Mouse (Mus musculus) olfactory bulb, adult 2 months (tissue): Measurements from ENCODE around the gene Ric8b.

ENCODE experiments used
- CTCF ChIP-seq: fragments of 200-500 bp; IDR thresholded peaks from 2 replicates; pipeline ENCODE4 v1.5.1; 2012; ENCODE audit warnings: low read depth, mild to moderate bottlenecking, low read length, moderate library complexity; ENCODE audit not compliant: insufficient read depth
- POLR2A ChIP-seq: fragments of 200-500 bp; IDR thresholded peaks from 2 replicates; pipeline ENCODE4 v1.6.1; 2012; ENCODE audit warnings: mild to moderate bottlenecking, low read depth, low read length, moderate library complexity; ENCODE audit not compliant: insufficient read depth

GRCm38 (mm10) chr10:85050668-85051208, 133.3 kb downstream of the Ric8b start:
- no peak for TF ChIP-seq CTCF
- no peak for TF ChIP-seq POLR2A
